Mouse (Mus musculus): ENCODE measurements at regions not wholly inside any gene's neighbourhood (a gene's known extent, or its start where the extent isn't known, plus 50 kb on each side); places are given as distances from the start of the nearest gene placed in this dataset.

- in situ Hi-C loops (cut with MboI): no loop called here
Measured at GRCm38 (mm10) chr15:7005142-7005541, 85.3 kb upstream of the Lifr start.

- in situ Hi-C loops (cut with MboI): no loop called here
Measured at GRCm38 (mm10) chr15:7006271-7006670, 84.1 kb upstream of the Lifr start.

- in situ Hi-C loops (cut with MboI): no loop called here
Measured at GRCm38 (mm10) chr15:7008725-7009380, 81.6 kb upstream of the Lifr start.

GRCm38 (mm10) chr15:7010966-7011695 lies 79.3 kb upstream of the Lifr start:
- in situ Hi-C loops (cut with MboI): no loop called here

GRCm38 (mm10) chr15:7011696-7012070 lies 78.7 kb upstream of the Lifr start:
- in situ Hi-C loops (cut with MboI): no loop called here

- in situ Hi-C loops (cut with MboI): no loop called here
Measured at GRCm38 (mm10) chr15:7012446-7012845, 78.0 kb upstream of the Lifr start.

- in situ Hi-C loops (cut with MboI): no loop called here
Measured at GRCm38 (mm10) chr15:7013047-7013446, 77.4 kb upstream of the Lifr start.

GRCm38 (mm10) chr15:7014984-7015383 lies 75.4 kb upstream of the Lifr start:
- in situ Hi-C loops (cut with MboI): no loop called here

- in situ Hi-C loops (cut with MboI): no loop called here
Measured at GRCm38 (mm10) chr15:7016018-7016417, 74.4 kb upstream of the Lifr start.

GRCm38 (mm10) chr15:7017281-7017845 lies 73.1 kb upstream of the Lifr start:
- in situ Hi-C loops (cut with MboI): no loop called here

GRCm38 (mm10) chr15:7022660-7023059 lies 67.8 kb upstream of the Lifr start:
- in situ Hi-C loops (cut with MboI): no loop called here

GRCm38 (mm10) chr15:7025194-7025593 lies 65.2 kb upstream of the Lifr start:
- in situ Hi-C loops (cut with MboI): loop anchor here (25.0 kb wide), 1 partner anchor 187 kb away; no protein-coding TSS in a partner anchor

GRCm38 (mm10) chr15:7031297-7032043 lies 58.9 kb upstream of the Lifr start:
- in situ Hi-C loops (cut with MboI): loop anchor here (25.0 kb wide), 1 partner anchor 181 kb away; no protein-coding TSS in a partner anchor

GRCm38 (mm10) chr15:7037475-7037874 lies 52.9 kb upstream of the Lifr start:
- in situ Hi-C loops (cut with MboI): loop anchor here (25.0 kb wide), 1 partner anchor 175 kb away; no protein-coding TSS in a partner anchor

- in situ Hi-C loops (cut with MboI): loop anchor here (25.0 kb wide), 1 partner anchor 173 kb away; no protein-coding TSS in a partner anchor
Measured at GRCm38 (mm10) chr15:7039119-7039518, 51.3 kb upstream of the Lifr start.

GRCm38 (mm10) chr15:7039825-7040224 lies 50.6 kb upstream of the Lifr start:
- in situ Hi-C loops (cut with MboI): loop anchor here (25.0 kb wide), 1 partner anchor 172 kb away; no protein-coding TSS in a partner anchor

All from mature B cell (primary cell).